Mouse (Mus musculus) liver, adult (tissue): ENCODE measurements around the gene Rasal1.
A peak's percentile ranks its signal among the peaks of the same experiment; 100 is the strongest.

Experiments
- GATA4 ChIP-seq: IDR thresholded peaks from 2 replicates; pipeline ENCODE4 v1.6.1; 2014; ENCODE audit warnings: mild to moderate bottlenecking, low read length; ENCODE audit not compliant: insufficient replicate concordance

Rasal1 gene

DNA sequence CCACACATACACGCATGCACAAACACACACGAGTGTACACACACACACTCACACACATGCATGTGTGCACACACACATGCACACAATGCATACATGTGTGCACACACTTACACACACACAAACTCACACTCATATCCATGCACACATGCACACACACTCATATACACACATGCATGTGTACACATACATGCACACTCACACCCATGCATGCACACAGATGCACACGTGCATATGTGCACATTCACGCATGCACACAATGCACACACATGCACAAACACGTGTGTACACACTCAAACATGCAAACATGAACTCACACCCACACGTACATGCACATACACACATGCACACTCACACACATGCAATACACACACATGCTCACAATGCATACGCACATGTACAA lies 8.5 kb upstream of the Rasal1 start:
- TF ChIP-seq GATA4: no peak

- TF ChIP-seq GATA4: no peak
Observed at GRCm38 (mm10) chr5:120643365-120644085, 5.1 kb upstream of the Rasal1 start.

GRCm38 (mm10) chr5:120644227-120644626 lies 4.4 kb upstream of the Rasal1 start:
- TF ChIP-seq GATA4: peak; percentile 62; the same call in 1 of the 2 replicates

DNA sequence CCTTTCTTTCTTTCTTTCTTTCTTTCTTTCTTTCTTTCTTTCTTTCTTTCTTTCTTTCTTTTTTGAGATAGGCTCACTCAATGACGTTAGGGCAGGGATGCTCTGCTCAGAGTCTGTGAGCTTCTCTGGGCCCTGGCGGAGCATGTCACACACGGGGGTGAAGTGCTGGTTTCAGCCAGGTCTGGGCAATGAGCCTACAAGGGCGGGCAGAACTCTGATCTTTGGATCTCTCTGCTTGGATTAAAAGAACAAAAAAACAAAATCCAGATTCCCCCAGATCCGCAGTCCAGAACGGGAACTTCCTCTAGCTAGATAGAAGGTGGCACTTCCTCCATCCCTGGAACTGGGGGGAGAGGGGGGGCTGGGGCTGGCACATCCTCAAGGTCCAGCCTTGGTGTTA lies 2.8 kb upstream of the Rasal1 start:
- no peak for TF ChIP-seq GATA4

- no peak for TF ChIP-seq GATA4
Observed at GRCm38 (mm10) chr5:120647361-120647760, 1.3 kb upstream of the Rasal1 start.

DNA sequence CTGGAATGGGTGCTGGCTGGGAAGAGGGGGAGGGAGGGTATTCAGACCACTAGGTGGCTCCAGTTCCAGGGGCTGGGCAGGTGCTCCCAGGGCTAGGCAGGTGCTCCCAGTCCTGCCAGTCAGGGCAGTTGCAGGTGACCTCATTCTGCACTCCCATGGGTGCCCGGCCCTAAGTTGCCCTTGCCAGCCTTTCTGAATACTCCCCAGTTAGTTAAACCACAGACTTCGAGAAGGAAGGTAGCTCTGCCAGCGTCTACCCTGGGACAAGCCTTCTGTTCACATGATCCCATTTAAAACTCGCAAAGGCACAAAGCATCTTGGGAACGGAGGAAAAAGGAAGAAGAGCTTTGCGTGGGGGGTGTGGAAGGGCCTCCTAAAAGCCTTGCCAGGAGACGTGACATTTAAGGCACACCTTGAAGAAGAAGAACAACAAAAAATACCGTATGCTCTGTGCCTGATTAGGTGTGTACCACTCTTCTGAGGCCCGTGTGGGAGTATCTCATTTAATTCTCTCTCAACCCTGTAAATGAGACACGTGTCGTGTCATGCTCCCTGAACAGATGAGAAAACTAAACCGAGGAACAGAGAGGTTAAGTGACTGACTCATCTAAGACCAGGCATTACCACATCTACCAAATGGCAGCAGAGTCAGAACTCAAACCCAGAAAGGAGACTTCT lies 659 bp upstream of the Rasal1 start:
- TF ChIP-seq GATA4: no peak

- TF ChIP-seq GATA4: no peak
Observed at GRCm38 (mm10) chr5:120649374-120649933, 842 bp downstream of the Rasal1 start.

GRCm38 (mm10) chr5:120649938-120650337 lies 1.3 kb downstream of the Rasal1 start:
- no peak for TF ChIP-seq GATA4

DNA sequence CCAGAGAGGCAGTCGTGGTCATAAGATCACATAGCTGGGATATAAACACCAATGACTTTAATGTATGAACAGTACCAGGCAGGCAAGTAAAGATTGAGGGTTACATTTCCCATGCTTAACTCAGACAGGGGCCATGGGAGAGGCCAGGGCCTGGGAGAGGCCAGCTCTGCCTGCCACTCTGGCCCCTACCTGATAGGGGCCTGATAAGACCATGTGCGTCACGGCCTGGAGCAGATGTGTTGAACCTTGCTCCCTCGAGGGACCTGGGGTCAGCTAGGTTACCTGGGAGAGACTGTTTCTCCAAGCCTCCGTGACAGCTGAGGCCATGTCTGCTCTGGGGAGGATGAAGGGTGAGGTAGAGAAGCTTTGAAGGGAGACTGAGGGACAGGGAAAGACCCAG lies 2.6 kb downstream of the Rasal1 start:
- TF ChIP-seq GATA4: no peak

DNA sequence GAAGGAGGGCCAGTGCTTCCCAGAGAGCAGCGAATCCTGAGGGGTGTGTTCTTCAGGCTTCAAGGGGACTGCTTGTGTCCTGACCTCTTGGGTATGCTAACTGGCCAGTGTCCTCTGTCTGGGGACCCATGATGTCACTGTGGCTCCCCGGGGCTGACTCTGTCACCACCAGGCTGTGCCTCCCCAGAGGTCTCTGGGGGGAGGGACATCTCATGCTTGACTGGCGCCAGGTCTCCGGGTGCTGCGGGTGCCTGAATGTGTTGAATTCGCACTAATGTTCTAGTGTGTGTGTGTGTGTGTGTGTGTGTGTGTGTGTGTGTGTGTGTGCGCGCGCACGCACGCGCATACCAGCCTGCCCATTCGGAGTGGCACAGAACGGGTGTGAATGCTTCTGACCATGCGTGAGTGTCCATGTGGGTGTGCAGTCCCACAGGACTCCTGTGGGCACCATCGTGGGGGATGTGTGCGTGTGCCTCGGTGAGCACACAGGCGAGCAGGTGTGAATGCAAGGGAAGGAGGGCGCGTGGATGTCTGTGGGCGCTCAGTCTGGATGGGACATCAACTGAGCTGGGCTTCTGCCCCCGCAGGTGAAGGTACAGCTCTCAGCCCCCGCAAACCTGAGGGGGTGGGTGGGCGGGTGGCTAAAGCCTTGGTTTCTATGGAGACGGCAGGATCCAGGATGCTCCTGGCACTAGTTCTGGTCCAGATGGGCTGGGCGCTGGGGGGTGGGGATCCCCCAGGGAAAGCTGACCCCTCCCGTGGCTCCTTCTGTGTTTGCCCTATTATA lies 4.5 kb downstream of the Rasal1 start:
- TF ChIP-seq GATA4: no peak

GRCm38 (mm10) chr5:120653873-120654272 lies 5.3 kb downstream of the Rasal1 start:
- TF ChIP-seq GATA4: no peak

- TF ChIP-seq GATA4: no peak
Observed at GRCm38 (mm10) chr5:120656281-120656751, 7.7 kb downstream of the Rasal1 start.

- no peak for TF ChIP-seq GATA4
Observed at GRCm38 (mm10) chr5:120660816-120661215, 12.2 kb downstream of the Rasal1 start.

- TF ChIP-seq GATA4: no peak
Observed at GRCm38 (mm10) chr5:120664888-120665287, 16.3 kb downstream of the Rasal1 start.

DNA sequence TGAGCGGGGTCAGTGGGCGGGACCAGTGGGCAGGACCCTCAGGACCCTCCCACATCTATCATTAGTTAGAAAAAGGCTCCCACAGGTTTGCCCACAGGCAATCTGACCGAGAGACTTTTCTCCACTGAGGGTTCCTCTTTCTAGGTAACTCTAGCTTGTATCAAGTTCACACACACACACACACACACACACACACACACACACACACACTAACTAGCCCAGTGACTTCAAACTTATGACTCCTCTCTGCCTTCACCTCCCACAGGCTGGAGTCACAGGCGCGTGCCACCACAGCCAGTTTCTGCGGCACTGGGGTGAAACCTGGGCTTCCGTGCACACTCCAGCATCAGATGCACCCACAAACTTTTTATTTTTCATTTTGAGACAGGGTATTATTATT lies 20.1 kb downstream of the Rasal1 start:
- TF ChIP-seq GATA4: no peak

DNA sequence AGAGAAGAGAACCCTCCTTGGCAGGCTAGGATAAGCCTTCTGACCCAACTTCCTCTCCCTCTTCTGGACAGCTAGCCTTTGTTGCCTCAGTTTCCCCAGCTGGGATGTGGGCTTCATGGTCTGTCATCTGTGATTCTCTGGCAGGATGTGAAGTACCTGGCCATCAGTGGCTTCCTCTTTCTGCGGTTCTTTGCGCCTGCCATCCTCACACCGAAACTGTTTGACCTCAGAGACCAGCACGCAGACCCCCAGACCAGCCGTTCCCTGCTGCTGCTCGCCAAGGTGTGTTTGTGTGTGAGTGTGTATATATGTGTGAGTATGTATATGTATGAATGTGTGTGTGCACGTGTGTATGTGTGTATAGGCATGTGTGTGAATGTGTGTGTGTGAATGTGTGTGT lies 21.5 kb downstream of the Rasal1 start:
- no peak for TF ChIP-seq GATA4

DNA sequence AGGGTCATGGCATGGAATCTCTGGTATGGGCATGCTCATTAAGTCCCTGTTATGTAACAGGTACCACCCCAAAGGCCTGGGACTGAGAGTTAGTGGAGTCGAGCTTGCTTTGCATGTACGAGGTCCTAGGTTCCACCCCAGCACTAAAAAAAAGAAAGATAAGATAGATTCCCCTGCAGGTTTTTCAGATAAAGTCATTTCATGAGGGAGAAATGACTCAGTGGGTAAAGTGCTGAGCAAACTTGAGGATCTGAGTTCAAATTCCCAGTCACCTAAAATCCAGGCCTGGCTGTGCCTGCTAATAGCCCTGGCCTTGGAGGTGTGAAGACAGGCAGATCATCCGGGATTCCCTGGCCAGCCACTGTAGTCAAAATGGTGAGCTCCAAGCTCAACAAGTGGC lies 23.3 kb downstream of the Rasal1 start:
- no peak for TF ChIP-seq GATA4
